16 mouse cellular contexts compared by ENCODE assay signal in the genomic region with DNA sequence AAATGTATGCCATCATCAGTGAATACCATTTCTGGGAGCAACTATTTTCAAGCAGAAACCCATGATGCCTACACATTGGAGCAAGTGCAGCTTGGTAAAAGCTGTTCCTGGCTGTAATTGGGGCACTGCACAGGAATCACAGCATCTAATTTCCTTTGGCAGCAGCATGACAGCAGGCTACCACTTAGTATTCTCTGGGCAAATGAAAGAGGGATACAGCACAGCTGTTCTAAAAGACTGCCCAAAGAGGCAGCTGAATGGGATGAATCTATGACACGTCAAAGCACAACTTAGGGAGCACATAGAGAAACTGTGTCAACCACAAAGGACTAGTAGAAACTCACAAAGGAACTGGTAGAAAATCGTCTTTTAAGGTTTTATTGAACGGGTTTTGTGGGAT.
DNase-seq lines count a peak whose midpoint lies in the region; ATAC-seq and TF ChIP-seq lines count a peak whose summit lies in the region.
"Had no signal": no experiment of that assay in that cellular context is flagged by ENCODE, and none has a peak within 500 bp of the region (broad histone marks: within the 10 kb centered on the region; RNA-seq: fewer than 3 reads in every experiment).

No protein-coding gene starts in this region.

- no peak overlapping the region for H3K4me2 ChIP-seq in midbrain, embryonic 14.5 days (ENCODE audit: low read length)
- H3K4me2 ChIP-seq: liver, embryonic 13.5 days had no signal

- no peaks in the 10 kb centered on the region for H3K9me3 ChIP-seq in midbrain, embryonic 14.5 days (ENCODE audit: control insufficient read depth, low read length)
- H3K9me3 ChIP-seq: liver, embryonic 13.5 days had no signal

- peak; percentile 46; the same call in 1 of the 2 replicates for ATAC-seq in midbrain, embryonic 14.5 days (ENCODE audit: low FRiP score, low TSS enrichment)
- no peak for ATAC-seq in megakaryocyte, adult 5-6 weeks (ENCODE audit: poor library complexity, severe bottlenecking)

- H3K4me3 ChIP-seq in midbrain, embryonic 14.5 days (replicated peaks; ENCODE audit: low read depth, low read length) = no peak overlapping the region
- H3K4me3 ChIP-seq: liver, embryonic 13.5 days had no signal

- H3K36me3 ChIP-seq in midbrain, embryonic 14.5 days (ENCODE audit: control insufficient read depth, insufficient read depth, low read length) = no peaks in the 10 kb centered on the region
- H3K36me3 ChIP-seq: liver, embryonic 13.5 days had no signal

- no peak overlapping the region for H3K9ac ChIP-seq in midbrain, embryonic 14.5 days (replicated peaks; ENCODE audit: low read length)
- H3K9ac ChIP-seq: liver, embryonic 13.5 days had no signal

- TF ChIP-seq CTCF in brain, embryonic 14.5 days (IDR thresholded peaks at IDR 0.05; ENCODE audit: borderline replicate concordance, extremely low read depth, insufficient read depth, insufficient read length) = no peak

- 58% methylated on average over 3 of the region's 3 CpGs for WGBS in midbrain, embryonic 14.5 days

- H3K27ac ChIP-seq in midbrain, embryonic 14.5 days (replicated peaks; ENCODE audit: low read depth, low read length) = no peak overlapping the region
- H3K27ac ChIP-seq: liver, embryonic 13.5 days had no signal

- TF ChIP-seq POLR2A in brain, embryonic 14.5 days (IDR thresholded peaks at IDR 0.05; ENCODE audit: borderline replicate concordance, extremely low read depth, insufficient read depth, insufficient read length, poor library complexity, severe bottlenecking) = no peak

- DNase-seq in cerebellum, postnatal 14 days = peak; percentile 1 to 5
- no peak for DNase-seq in cerebellum, postnatal 25 days
- peak; percentile 79 for DNase-seq in brain, embryonic 14.5 days (ENCODE audit: low read depth)
- peak; percentile 4 to 35 for DNase-seq in frontal cortex, postnatal 36 days (ENCODE audit: low spot score in 2 of 2)
- DNase-seq in midbrain, embryonic 14.5 days = peak; percentile 31
- DNase-seq in kidney, adult 18-20 months = no peak
- no peak for DNase-seq in liver
- DNase-seq: B cell, adult 2 months; cerebellum, adult 8-10 months; heart, postnatal 10 days; kidney, adult 2 months; liver, embryonic 13.5 days; lung, postnatal 36 days; spleen, adult 18-20 months; thymus, adult 2 months had no signal

- H3K27me3 ChIP-seq in midbrain, embryonic 14.5 days (ENCODE audit: control insufficient read depth, insufficient read depth, low read length) = no peaks in the 10 kb centered on the region
- H3K27me3 ChIP-seq: liver, embryonic 13.5 days had no signal

- H3K4me1 ChIP-seq in midbrain, embryonic 14.5 days (ENCODE audit: control insufficient read depth, insufficient read depth, low read length) = no peaks in the 10 kb centered on the region
- H3K4me1 ChIP-seq: liver, embryonic 13.5 days had no signal

Comparison
In these comparisons a context has a peak if more than half of its experiments do, and no peak if none do; other contexts are left out.
1. DNase-seq: peak in cerebellum, postnatal 14 days (2 of 2), brain, embryonic 14.5 days (single experiment), frontal cortex, postnatal 36 days (2 of 2) and midbrain, embryonic 14.5 days (single experiment); none in cerebellum, postnatal 25 days (0 of 2), kidney, adult 18-20 months (single experiment) and liver (single experiment).